Mouse (Mus musculus) heart, adult 2 months (tissue): ENCODE results near the gene Gm42417.

Source experiments
- CTCF ChIP-seq: fragments of 200-600 bp; IDR thresholded peaks from 2 replicates; pipeline ENCODE4 v1.8.1; 2022; ENCODE audit warnings: antibody characterized with exemption, mild to moderate bottlenecking, moderate library complexity
- EP300 ChIP-seq: fragments of 200-500 bp; IDR thresholded peaks from 2 replicates; pipeline ENCODE4 v1.6.1; 2011; ENCODE audit warnings: low read depth, low read length, control low read depth; ENCODE audit not compliant: insufficient read depth
- POLR2A ChIP-seq: fragments of 200-500 bp; IDR thresholded peaks from 2 replicates; pipeline ENCODE4 v1.6.1; 2011; ENCODE audit warnings: mild to moderate bottlenecking, low read depth, low read length, control low read depth; ENCODE audit not compliant: insufficient read depth

- TF ChIP-seq CTCF (peak; percentile 50), POLR2A (no peak), EP300 (no peak)
Observed at GRCm38 (mm10) chr1:36545845-36546600, 6.8 kb upstream of the Gm42417 start.
